Mouse (Mus musculus) neural tube, embryonic 13.5 days (tissue): ENCODE results near the gene A730071L15Rik. TPM values are rescaled to one million over a fixed set of nuclear protein-coding genes. Genes with fewer than 3 reads are reported as not detected.

Source experiments
- ATAC-seq: fragments of 200-750 bp; cut with Nextera tagmentation; 2 replicates; pipeline ENCODE4 v1.8.0; 2017; ENCODE audit warnings: low read depth, mild to moderate bottlenecking, moderate TSS enrichment, moderate library complexity
- H3K27ac ChIP-seq: fragments of 300-500 bp; sonication (generic); replicated peaks from 2 replicates; pipeline ENCODE4 v1.5.1; 2015; ENCODE audit warnings: moderate library complexity, mild to moderate bottlenecking, inconsistent platforms
- H3K27me3 ChIP-seq: fragments of 300-500 bp; sonication (generic); 2 replicates; pipeline ENCODE4 v1.6.1; 2015; ENCODE audit warnings: mild to moderate bottlenecking, inconsistent platforms
- H3K36me3 ChIP-seq: fragments of 300-500 bp; sonication (generic); 2 replicates; pipeline ENCODE4 v1.6.1; 2015; ENCODE audit warnings: mild to moderate bottlenecking, inconsistent platforms
- H3K4me1 ChIP-seq: fragments of 300-500 bp; sonication (generic); replicated peaks from 2 replicates; pipeline ENCODE4 v1.6.1; 2015; ENCODE audit warnings: inconsistent platforms
- H3K4me2 ChIP-seq: fragments of 300-500 bp; sonication (generic); 2 replicates; pipeline ENCODE4 v1.6.1; 2015; ENCODE audit warnings: inconsistent platforms, mild to moderate bottlenecking, moderate library complexity
- H3K4me3 ChIP-seq: fragments of 300-500 bp; sonication (generic); 2 replicates; pipeline ENCODE4 v1.5.1; 2015; ENCODE audit warnings: mild to moderate bottlenecking, inconsistent platforms
- H3K9ac ChIP-seq: fragments of 300-500 bp; sonication (generic); 2 replicates; pipeline ENCODE4 v1.6.1; 2015; ENCODE audit warnings: moderate library complexity, mild to moderate bottlenecking, inconsistent platforms
- H3K9me3 ChIP-seq: fragments of 300-500 bp; sonication (generic); 2 replicates; pipeline ENCODE4 v1.6.1; 2016; ENCODE audit warnings: inconsistent platforms
- WGBS: fragments of 180-500 bp; shearing (Covaris S2); methylation state at CpG from one replicate; pipeline ENCODE4 v1.1.7; 2015; 5-methylcytosine and 5-hydroxymethylcytosine counted together
- polyA plus RNA-seq: library from polyadenylated mRNA; unstranded; fragments of >200 nt; fragmentation: Nextera tagmentation; extraction: Ambion mirVana; gene quantifications from 2 replicates; pipeline ENCODE4 v1.2.1, GENCODE M21; 2015

Gene A730071L15Rik
- 0.46 and 0.91 TPM in 2 replicates for polyA plus RNA-seq

DNA sequence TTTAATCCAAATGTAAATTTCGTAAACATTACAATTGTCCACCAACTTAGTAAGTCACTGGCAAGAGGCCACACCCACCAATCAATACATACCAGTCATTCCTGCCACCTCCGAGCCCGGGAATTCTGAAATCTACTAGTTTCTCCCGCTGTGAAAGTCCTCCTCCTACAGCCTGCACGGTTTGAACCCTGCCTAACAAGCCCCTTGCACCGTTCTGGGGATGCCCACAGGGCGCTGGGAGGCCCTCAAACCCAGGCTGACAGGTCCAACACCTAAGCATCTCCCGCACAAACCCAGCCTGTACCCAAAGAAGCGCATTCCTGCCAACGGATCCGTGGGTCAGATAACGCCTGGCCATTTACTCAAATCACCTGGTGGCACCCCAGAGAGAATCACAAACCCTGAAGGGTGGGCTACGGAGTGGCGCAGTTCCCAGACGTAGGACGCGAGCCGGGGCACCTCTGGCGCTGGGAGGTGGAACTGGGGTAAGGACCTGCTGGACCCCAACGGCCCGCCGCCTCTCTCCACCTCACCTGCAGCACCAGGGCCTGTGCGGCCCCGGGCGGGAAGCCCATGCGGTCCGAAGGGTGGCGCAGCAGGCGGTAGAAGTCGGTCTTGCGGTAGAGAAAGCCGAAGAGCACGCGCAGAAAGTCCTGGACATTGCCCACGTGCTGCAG, at the start of gene A730071L15Rik:
Gene A730071L15Rik, plus strand, starts transcription at position 620 of the 677 bp plus-strand sequence.
- Histone ChIP-seq H3K9ac (peak within 1 kb of the TSS; percentile 91), H3K4me2 (peak within 1 kb of the TSS; percentile 95), H3K4me1 (peaks cover 33% of the 10 kb centered on the region), H3K27me3 (no peaks in the 10 kb centered on the region), H3K36me3 (no peaks in the 10 kb centered on the region), H3K9me3 (no peaks in the 10 kb centered on the region), H3K4me3 (peak within 1 kb of the TSS; percentile 85), H3K27ac (peak within 1 kb of the TSS; percentile 97)
- peak; percentile 74 for ATAC-seq
- WGBS = 1% methylated on average over 35 of the region's 35 CpGs

DNA sequence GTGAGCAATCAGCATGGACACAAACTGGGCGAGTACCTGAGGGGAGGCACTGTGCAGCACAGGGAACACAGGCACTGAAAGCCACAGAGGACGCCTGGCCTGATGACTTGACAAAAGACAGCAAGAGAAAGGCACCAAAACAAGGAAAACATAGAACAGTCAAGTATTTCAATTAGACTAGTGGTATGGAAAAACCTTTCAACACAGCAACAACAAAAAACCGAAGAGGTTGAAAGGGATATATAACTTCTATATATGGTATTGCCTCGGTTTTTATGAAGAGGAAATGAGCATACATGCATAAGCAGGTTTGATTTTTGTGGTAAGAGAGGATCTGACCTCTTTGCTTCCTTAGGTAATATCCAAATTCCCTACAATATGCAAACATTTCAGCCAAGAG, 47.0 kb upstream of the A730071L15Rik start:
- Histone ChIP-seq H3K4me1 (peaks cover 21% of the 10 kb centered on the region), H3K9me3 (no peaks in the 10 kb centered on the region), H3K27me3 (no peaks in the 10 kb centered on the region), H3K27ac (no peak overlapping the region; the same call in 1 of the 2 replicates), H3K4me3 (no peak overlapping the region), H3K36me3 (peaks cover 22% of the 10 kb centered on the region), H3K9ac (no peak overlapping the region), H3K4me2 (no peak overlapping the region)
- 87% methylated on average over 4 of the region's 4 CpGs for WGBS
- no peak for ATAC-seq

DNA sequence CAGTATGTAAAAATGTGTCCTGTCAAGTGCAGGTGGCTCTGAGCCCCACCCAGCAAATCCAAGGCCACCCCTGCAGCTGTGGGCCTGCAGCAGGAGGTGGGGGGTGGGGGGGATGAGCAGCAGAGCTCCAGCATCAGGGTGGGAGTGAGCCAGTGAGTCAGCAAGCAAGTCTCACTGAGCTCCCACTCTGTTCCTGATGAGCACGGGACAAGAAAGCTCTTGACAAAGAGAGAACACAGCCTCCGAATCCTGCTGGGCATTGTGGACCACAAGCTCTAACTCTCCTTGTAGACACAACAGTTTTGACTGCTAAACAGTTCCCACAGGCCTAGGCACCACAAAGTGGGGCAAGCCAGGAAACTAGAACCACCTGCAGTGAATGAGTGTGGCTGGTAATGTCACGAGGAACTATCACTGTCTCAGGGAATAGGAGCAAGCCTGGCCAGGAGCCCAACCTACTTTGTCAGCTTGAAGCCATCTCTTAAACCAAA, 45.6 kb upstream of the A730071L15Rik start:
- no peak overlapping the region for H3K9ac ChIP-seq
- H3K4me1 ChIP-seq = peaks cover 21% of the 10 kb centered on the region
- WGBS = 50% methylated on average over 3 of the region's 3 CpGs
- H3K36me3 ChIP-seq = peaks cover 15% of the 10 kb centered on the region
- ATAC-seq = no peak
- H3K4me2 ChIP-seq = no peak overlapping the region
- H3K27me3 ChIP-seq = no peaks in the 10 kb centered on the region
- H3K27ac ChIP-seq = peak overlapping the region; percentile 46
- no peaks in the 10 kb centered on the region for H3K9me3 ChIP-seq
- no peak overlapping the region for H3K4me3 ChIP-seq

DNA sequence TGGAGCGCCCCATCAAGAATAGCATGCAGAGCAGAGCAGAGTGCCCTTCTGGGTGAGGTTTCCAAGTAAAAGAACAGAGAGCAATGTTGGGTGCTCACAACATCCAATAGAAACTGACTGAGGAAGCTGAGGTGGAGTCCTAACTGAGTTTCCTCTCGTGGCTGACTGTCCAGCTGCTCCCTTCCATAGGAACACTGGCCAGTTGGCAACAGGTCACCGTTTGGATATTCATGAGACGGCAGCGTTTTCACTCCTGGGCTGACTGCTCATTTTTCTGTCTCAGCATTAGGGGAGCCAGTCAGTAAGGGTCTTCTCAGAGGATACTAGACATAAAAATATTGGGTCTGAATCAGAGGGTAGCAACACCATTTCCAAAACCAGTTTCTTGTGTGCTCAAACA, 43.2 kb upstream of the A730071L15Rik start:
- Histone ChIP-seq H3K9me3 (no peaks in the 10 kb centered on the region), H3K4me1 (peaks cover 29% of the 10 kb centered on the region), H3K4me2 (no peak overlapping the region), H3K27ac (no peak overlapping the region), H3K4me3 (no peak overlapping the region), H3K36me3 (no peaks in the 10 kb centered on the region), H3K27me3 (no peaks in the 10 kb centered on the region), H3K9ac (no peak overlapping the region)
- no peak for ATAC-seq
- WGBS = 73% methylated on average over 5 of the region's 5 CpGs

DNA sequence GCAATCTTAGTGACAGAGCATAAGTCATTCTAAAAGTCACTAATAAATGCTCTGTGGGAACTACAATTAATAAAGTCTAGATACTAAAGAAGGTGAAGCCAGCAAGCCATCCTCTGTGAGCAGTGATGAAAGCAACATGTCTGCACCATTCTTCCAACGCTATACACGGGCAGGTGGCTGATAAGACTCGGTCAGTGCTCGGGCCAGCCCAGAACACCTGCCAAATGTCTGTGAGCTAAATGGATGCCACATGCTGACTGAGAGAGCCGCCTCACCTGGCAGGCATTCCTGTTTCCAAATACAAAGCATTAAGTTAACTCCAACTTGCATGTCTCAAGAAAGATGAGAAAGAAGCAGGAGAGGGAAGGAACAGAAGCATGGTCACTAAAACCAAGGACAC, 42.7 kb upstream of the A730071L15Rik start:
- Histone ChIP-seq H3K4me3 (no peak overlapping the region), H3K4me1 (peaks cover 29% of the 10 kb centered on the region), H3K27me3 (no peaks in the 10 kb centered on the region), H3K9me3 (no peaks in the 10 kb centered on the region), H3K4me2 (no peak overlapping the region), H3K27ac (no peak overlapping the region), H3K9ac (no peak overlapping the region), H3K36me3 (no peaks in the 10 kb centered on the region)
- 87% methylated on average over 5 of the region's 5 CpGs for WGBS
- no peak for ATAC-seq

DNA sequence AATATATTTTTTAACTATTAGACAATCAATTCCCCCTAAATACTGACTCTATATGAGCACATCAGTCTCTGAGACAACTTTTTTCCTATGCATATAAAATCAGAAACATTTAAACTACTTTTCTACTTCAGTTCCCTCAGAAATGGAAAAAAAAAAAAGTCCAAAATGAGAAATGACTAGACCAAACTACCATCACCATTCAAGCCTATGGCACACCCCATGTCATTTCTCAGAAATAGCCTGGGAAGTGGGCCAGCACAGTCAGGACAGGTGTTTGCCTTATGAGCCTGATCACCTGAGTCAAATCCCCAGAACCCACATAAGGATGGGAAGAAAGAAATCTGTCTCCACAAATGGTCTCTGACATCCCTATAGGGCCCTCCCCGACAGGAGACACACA, 41.3 kb upstream of the A730071L15Rik start:
- H3K4me1 ChIP-seq = peaks cover 29% of the 10 kb centered on the region
- no peak for ATAC-seq
- H3K9ac ChIP-seq = no peak overlapping the region
- H3K27me3 ChIP-seq = no peaks in the 10 kb centered on the region
- WGBS = 92% methylated on average over 1 of the region's 1 CpGs
- no peaks in the 10 kb centered on the region for H3K36me3 ChIP-seq
- no peak overlapping the region for H3K4me3 ChIP-seq
- H3K9me3 ChIP-seq = no peaks in the 10 kb centered on the region
- no peak overlapping the region for H3K27ac ChIP-seq
- H3K4me2 ChIP-seq = no peak overlapping the region

DNA sequence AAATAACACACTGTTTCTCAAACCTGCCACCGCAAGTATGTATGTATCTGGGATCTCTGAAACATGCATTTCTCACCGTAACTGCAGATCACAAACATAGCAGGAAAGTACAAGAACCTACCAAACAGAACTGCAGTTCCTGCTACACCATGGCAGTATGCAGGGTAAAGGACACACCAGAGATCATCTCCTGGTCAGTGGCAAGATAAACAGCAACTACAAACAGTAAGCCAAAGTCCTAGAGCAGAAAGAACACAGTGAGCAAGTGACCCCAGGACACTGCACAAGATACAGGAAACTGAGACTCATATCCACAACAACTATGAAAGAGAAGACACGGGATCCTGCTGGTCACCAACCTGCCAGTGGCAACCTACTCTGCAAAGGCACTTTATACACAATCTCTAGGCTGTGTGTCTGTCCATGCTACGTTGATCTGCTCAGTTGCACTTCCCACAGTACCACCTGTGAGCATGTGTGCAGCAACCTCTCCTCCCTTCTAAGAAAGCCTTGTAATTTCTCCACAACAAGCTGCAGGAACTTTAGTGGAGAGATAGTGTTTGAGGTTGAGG, 40.0 kb upstream of the A730071L15Rik start:
- no peak for ATAC-seq
- no peak overlapping the region for H3K27ac ChIP-seq
- no peak overlapping the region for H3K9ac ChIP-seq
- no peak overlapping the region for H3K4me2 ChIP-seq
- H3K27me3 ChIP-seq = no peaks in the 10 kb centered on the region
- 93% methylated on average over 4 of the region's 4 CpGs for WGBS
- H3K4me3 ChIP-seq = no peak overlapping the region
- no peaks in the 10 kb centered on the region for H3K36me3 ChIP-seq
- H3K9me3 ChIP-seq = no peaks in the 10 kb centered on the region
- peaks cover 18% of the 10 kb centered on the region; the same call in 1 of the 2 replicates for H3K4me1 ChIP-seq

DNA sequence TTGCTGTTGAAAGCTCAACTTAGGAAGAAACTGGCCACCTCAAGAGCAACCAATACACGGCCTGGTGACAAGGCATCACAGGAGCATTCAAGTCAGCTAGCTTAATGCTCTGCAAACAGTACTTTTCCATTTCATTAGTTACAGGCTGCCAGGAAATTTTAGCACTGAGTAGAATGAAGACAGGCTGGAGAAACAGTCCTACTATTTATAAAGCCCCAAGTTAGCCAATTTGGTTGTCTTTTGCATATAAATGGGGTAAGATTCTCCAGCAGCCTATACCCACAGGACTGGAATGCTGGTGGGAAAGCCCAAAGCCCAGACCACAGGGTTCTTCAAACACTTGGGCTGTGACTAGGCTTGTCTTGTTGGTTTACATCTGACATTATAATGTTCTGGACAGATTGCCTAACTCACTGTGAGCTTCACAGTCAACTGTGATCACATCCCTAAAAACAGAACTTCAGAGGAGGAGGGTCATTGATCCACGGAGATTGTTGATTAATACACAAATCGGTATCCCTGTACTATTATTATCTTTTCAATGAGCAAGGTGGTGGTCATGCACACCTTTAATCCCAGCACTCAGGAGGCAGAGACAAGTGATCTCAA, 39.1 kb upstream of the A730071L15Rik start:
- Histone ChIP-seq H3K4me1 (peaks cover 16% of the 10 kb centered on the region; the same call in 1 of the 2 replicates), H3K36me3 (no peaks in the 10 kb centered on the region), H3K27ac (no peak overlapping the region), H3K4me3 (no peak overlapping the region), H3K27me3 (no peaks in the 10 kb centered on the region), H3K4me2 (no peak overlapping the region), H3K9me3 (no peaks in the 10 kb centered on the region), H3K9ac (no peak overlapping the region)
- ATAC-seq = no peak
- 90% methylated on average over 3 of the region's 3 CpGs for WGBS

DNA sequence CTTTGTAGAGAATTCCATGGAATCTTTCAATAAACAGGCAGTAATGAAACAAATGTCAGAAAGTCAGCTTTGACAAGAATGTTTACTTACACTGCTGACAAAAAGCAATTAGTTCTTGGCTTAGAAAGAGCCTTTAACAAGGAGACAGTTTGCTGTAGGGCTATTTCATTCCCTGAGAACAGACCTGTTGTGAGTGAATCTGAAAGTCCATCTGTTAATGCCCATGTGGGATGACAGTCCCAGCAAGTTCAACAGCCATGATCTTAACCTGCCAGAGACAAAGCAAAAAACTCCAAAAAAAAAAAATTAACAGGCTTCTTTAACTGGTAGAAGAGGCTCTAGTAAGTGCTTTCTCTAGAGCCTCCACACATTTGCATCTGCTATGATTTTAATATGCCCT, 38.3 kb upstream of the A730071L15Rik start:
- Histone ChIP-seq H3K9ac (no peak overlapping the region), H3K4me2 (no peak overlapping the region), H3K27ac (no peak overlapping the region), H3K36me3 (no peaks in the 10 kb centered on the region), H3K4me3 (no peak overlapping the region), H3K9me3 (no peaks in the 10 kb centered on the region), H3K4me1 (peaks cover 17% of the 10 kb centered on the region; the same call in 1 of the 2 replicates), H3K27me3 (no peaks in the 10 kb centered on the region)
- no peak for ATAC-seq

DNA sequence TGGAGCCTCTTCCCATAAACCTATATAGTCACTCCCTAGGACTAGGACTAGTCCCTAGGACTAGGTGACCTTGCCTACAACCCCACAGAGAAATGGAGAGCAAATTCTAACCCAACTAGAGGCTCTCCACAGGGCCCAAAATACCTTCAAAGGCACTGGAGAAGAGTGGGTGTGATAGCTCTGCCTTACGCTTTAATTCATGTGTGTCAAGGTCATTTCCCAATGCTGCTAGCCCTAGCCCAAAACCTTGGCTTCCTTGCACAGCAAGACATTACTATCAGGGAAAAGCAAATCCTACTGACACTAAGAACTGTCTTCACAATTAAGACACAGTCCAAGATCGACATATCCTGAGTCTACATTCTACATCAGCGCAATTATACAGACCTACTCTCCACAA, 36.8 kb upstream of the A730071L15Rik start:
- Histone ChIP-seq H3K4me1 (peaks cover 13% of the 10 kb centered on the region; the same call in 1 of the 2 replicates), H3K4me3 (no peak overlapping the region), H3K36me3 (no peaks in the 10 kb centered on the region), H3K27ac (no peak overlapping the region), H3K9me3 (no peaks in the 10 kb centered on the region), H3K27me3 (no peaks in the 10 kb centered on the region), H3K4me2 (no peak overlapping the region), H3K9ac (no peak overlapping the region)
- 94% methylated on average over 3 of the region's 3 CpGs for WGBS
- no peak for ATAC-seq

DNA sequence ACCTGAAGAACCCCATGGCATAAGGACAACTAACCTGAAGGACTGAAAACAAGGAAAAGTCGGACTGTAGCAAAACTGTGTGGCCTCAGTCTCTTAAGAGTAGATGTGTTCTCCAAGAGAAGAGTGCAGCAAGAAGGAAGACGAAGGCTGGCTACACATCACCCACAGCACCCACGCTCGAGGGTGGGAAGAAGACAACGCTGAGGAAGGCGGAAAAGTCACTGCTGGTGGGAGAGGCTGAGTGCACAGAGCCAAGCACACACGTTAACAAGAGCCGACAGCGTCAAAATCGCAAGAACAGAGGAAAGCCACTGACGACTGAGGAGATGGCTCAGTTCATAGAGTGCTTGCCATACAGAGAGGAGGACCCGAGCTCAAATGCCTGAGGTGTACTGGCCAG, 36.1 kb upstream of the A730071L15Rik start:
- no peak overlapping the region for H3K4me2 ChIP-seq
- no peak overlapping the region for H3K27ac ChIP-seq
- H3K9me3 ChIP-seq = no peaks in the 10 kb centered on the region
- H3K27me3 ChIP-seq = no peaks in the 10 kb centered on the region
- ATAC-seq = no peak
- H3K9ac ChIP-seq = no peak overlapping the region
- peaks cover 13% of the 10 kb centered on the region; the same call in 1 of the 2 replicates for H3K4me1 ChIP-seq
- 95% methylated on average over 12 of the region's 12 CpGs for WGBS
- no peak overlapping the region for H3K4me3 ChIP-seq
- no peaks in the 10 kb centered on the region for H3K36me3 ChIP-seq

DNA sequence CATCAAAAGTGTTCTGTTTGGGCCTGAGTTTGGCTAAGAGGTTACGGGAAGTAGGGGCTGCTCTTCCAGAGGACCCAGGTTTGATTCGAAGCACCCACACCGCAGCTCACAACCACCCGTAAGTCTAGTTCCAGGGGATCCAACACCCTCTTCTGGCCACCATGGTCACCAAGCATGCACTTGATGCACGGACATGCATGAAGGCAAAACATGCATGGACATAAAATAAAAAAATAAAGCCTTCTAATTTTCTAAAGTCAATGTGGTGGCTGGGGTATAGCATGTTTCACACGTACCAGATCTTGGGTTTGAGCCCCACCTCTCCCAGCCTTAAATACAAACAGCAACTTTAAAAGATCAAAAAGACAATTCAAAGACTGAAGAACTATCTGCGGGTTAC, 35.0 kb upstream of the A730071L15Rik start:
- no peaks in the 10 kb centered on the region for H3K9me3 ChIP-seq
- peaks cover 13% of the 10 kb centered on the region; the same call in 1 of the 2 replicates for H3K4me1 ChIP-seq
- no peaks in the 10 kb centered on the region for H3K36me3 ChIP-seq
- H3K4me3 ChIP-seq = no peak overlapping the region
- H3K27me3 ChIP-seq = no peaks in the 10 kb centered on the region
- H3K4me2 ChIP-seq = no peak overlapping the region
- H3K9ac ChIP-seq = no peak overlapping the region
- no peak overlapping the region for H3K27ac ChIP-seq
- ATAC-seq = no peak
- 96% methylated on average over 7 of the region's 7 CpGs for WGBS
